Mouse (Mus musculus) cerebellum, adult 18-20 months (tissue): ENCODE results near the gene Nfkbia.

Experiments
- DNase-seq, 2 experiments: peaks; one replicate each; pipeline ENCODE4 v3.0.0; 2021

Nfkbia gene

GRCm38 (mm10) chr12:55440416-55440815, 52.0 kb downstream of the Nfkbia start:
- DNase-seq: no peak
